Mouse (Mus musculus) brain, embryonic 14.5 days (tissue): ENCODE data around the gene Sox8.

Experiments
- CTCF ChIP-seq: fragments of 200-500 bp; IDR thresholded peaks from 2 replicates; pipeline ENCODE4 v1.5.1; 2012; ENCODE audit warnings: inconsistent platforms, mild to moderate bottlenecking, moderate library complexity, borderline replicate concordance; ENCODE audit not compliant: insufficient read depth, insufficient read length; ENCODE audit errors: extremely low read depth
- POLR2A ChIP-seq: fragments of 200-500 bp; IDR thresholded peaks from 2 replicates; pipeline ENCODE4 v1.6.1; 2012; ENCODE audit warnings: mild to moderate bottlenecking, inconsistent platforms, borderline replicate concordance; ENCODE audit not compliant: poor library complexity, insufficient read depth, insufficient read length, severe bottlenecking; ENCODE audit errors: extremely low read depth

- no peak for TF ChIP-seq CTCF
- no peak for TF ChIP-seq POLR2A
Measured at GRCm38 (mm10) chr17:25516315-25516714, 54.2 kb downstream of the Sox8 start.
